Mouse (Mus musculus) gastrocnemius, postnatal 10 days (tissue): ENCODE measurements around the gene Gpr26. TPM values are rescaled to one million over a fixed set of nuclear protein-coding genes. Genes with fewer than 3 reads are reported as not detected.

Experiments
- DNase-seq: peaks from one replicate; pipeline ENCODE4 v3.0.0; 2021; ENCODE audit warnings: mixed read lengths
- total RNA-seq, 2 experiments: library from RNA; stranded (reverse); gene quantifications; 2 replicates each; pipeline ENCODE4 v1.2.3; 2021

The Gpr26 gene
- total RNA-seq, 2 experiments from 2014 or later: 0.07 to 0.14 TPM

DNA sequence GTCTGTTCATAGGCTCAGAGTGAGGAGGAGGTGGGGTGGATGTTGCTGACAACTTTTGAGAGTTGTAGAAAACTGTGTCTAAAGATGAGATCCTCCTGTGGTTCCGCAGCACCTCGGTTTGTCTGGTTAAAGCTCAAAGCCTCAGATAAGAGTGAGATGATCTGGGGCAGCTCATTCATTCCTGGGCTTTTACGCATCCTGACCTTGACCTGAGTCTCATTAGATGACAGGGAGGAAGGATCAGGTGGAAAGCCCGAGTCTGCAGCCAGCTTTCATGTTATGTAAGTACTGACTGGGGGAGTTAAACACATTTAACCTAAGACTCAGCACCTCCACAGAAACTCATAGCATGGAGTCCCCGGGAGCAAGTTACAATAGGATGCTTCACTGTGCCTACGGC lies 60.4 kb downstream of the Gpr26 start:
- no peak for DNase-seq

DNA sequence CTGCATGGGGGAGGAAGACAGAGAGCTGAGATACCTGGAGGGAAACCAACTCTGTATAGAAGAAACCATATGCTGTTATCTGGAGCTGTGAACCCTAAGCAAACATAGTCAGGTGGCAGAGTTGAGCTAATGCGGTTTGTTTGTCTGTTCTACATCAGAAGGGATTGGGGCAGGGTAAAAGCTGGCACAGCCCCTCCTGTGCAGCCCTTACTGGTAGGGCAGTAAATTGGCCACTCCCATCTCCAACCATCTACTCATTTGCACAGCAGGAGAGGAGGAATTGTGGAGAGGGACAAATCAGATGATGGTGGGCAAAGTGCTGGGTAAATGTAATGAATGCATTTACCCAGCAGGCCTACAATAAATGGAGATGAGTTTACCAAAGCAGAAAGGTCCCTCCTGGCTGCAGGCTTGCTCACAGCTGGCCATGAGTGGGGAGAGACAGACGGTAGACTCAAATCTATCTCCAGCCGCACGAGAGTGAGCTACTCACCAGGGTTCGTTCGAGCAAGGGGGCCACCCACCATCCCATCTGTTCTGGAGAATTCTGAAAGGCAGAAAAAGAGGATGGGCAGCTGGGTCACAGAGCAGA lies 65.8 kb downstream of the Gpr26 start:
- DNase-seq: no peak

Other genes with a start within 250 kb of the Gpr26 start
- gene Cpxm2, start 188.3 kb downstream of the Gpr26 start, total RNA-seq: 10 to 100 TPM; 13.1 to 14.6 TPM